Mouse (Mus musculus) embryonic fibroblast, embryonic 13.5 days (primary cell): ENCODE results near the gene Ubtd2.

Experiments used
- CTCF ChIP-seq: IDR thresholded peaks from 2 replicates; pipeline ENCODE4 v1.5.1; 2011; ENCODE audit warnings: mild to moderate bottlenecking, control low read depth, low read length, moderate library complexity, borderline replicate concordance; ENCODE audit not compliant: insufficient read depth
- POLR2A ChIP-seq: IDR thresholded peaks from 2 replicates; pipeline ENCODE4 v1.6.1; 2011; ENCODE audit warnings: low read depth, mild to moderate bottlenecking, control low read depth, low read length, moderate library complexity

DNA sequence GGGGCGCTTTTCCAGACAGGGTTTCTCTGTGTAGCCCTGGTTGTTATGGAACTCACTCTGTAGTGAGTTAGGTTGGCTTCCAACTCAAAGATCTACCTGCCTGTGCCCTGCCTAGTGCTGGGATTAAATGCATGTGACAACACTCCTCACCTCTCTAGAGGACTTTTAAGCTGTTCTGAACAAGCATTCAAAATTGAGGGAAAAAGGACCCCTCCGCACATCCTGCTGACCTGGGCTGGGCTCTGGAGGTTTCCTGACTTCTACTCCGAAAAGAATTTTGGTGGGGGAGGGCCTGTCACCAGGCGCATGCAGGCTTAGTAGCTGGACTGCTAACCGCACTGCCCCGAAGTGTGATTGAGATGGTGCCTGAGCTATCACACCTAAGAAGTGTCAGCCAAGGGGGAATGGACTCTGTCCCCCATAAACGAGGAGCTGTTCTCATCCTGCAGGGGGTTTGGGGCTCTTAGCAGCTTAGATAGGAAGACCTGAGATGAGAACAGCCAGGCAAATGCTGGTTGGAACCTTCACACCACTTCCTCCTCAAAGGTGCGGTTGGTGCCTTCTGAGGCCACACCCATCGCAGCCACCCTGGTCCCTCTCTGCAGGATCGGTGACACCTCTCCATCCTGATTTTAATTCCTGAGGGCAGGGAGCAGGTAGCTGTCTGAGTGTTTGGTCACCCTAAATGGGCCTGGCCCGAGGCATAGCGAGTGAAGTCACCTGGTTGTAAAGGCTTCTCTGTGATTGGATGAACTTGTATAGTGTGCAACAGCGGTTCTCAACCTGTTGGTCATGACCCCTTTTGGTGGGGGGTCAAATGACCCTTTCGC lies 98.4 kb downstream of the Ubtd2 start:
- TF ChIP-seq CTCF: no peak
- no peak for TF ChIP-seq POLR2A
